Mouse (Mus musculus) brown adipose tissue, adult 24 weeks (tissue): ENCODE results near the gene Mcmbp. TPM values are rescaled to one million over a fixed set of nuclear protein-coding genes. Genes with fewer than 3 reads are reported as not detected.
A peak's percentile ranks its signal among the peaks of the same experiment; 100 is the strongest.

ENCODE experiments used
- H3K27ac ChIP-seq: fragments of 200-500 bp; replicated peaks from 2 replicates; pipeline ENCODE4 v1.5.1; 2012; ENCODE audit warnings: low read depth, mild to moderate bottlenecking, low read length
- H3K4me1 ChIP-seq: fragments of 200-500 bp; 2 replicates; pipeline ENCODE4 v1.6.1; 2012; ENCODE audit warnings: low read length, mixed read lengths; ENCODE audit not compliant: control insufficient read depth, insufficient read depth, insufficient read length
- H3K4me3 ChIP-seq: fragments of 200-500 bp; 2 replicates; pipeline ENCODE4 v1.5.1; 2012; ENCODE audit warnings: low read depth, mild to moderate bottlenecking, low read length, moderate library complexity; ENCODE audit not compliant: insufficient read depth
- polyA plus RNA-seq: library from polyadenylated mRNA; stranded (reverse); fragments of >200 nt; gene quantifications from 2 replicates; pipeline ENCODE4 v1.2.4, GENCODE M21; 2012; ENCODE audit not compliant: missing spikeins, insufficient read depth, insufficient read length

Mcmbp gene
- 13.8 and 17.6 TPM in 2 replicates for polyA plus RNA-seq

- Histone ChIP-seq H3K4me1 (0 out of 2 replicates have a peak, but pooled peaks cover 11% of the 10 kb centered on the region), H3K27ac (peak within 1 kb of the TSS; percentile 58), H3K4me3 (peak within 1 kb of the TSS; percentile 94)
These were observed at the start of gene Mcmbp for GRCm38 (mm10) chr7:128740334-128740733. Gene Mcmbp (minus strand): TSS chr7:128740495.

- no peak overlapping the region for H3K27ac ChIP-seq
- H3K4me3 ChIP-seq = no peak overlapping the region
- H3K4me1 ChIP-seq = no peaks in the 10 kb centered on the region
These were observed 49.8 kb upstream of the Mcmbp start for GRCm38 (mm10) chr7:128790045-128790444.

- Histone ChIP-seq H3K27ac (no peak overlapping the region), H3K4me1 (no peaks in the 10 kb centered on the region), H3K4me3 (no peak overlapping the region)
These were observed 41.6 kb upstream of the Mcmbp start for GRCm38 (mm10) chr7:128781846-128782245.

- H3K27ac ChIP-seq = no peak overlapping the region
- H3K4me3 ChIP-seq = no peak overlapping the region
- no peaks in the 10 kb centered on the region for H3K4me1 ChIP-seq
These were observed 39.0 kb upstream of the Mcmbp start for GRCm38 (mm10) chr7:128779305-128779704.

- no peak overlapping the region for H3K27ac ChIP-seq
- no peaks in the 10 kb centered on the region for H3K4me1 ChIP-seq
- H3K4me3 ChIP-seq = no peak overlapping the region
These were observed 36.9 kb upstream of the Mcmbp start for GRCm38 (mm10) chr7:128777201-128777600.

- Histone ChIP-seq H3K4me3 (no peak overlapping the region), H3K4me1 (no peaks in the 10 kb centered on the region), H3K27ac (no peak overlapping the region)
These were observed 26.4 kb upstream of the Mcmbp start for GRCm38 (mm10) chr7:128766696-128767095.

- no peak overlapping the region for H3K4me3 ChIP-seq
- no peak overlapping the region for H3K27ac ChIP-seq
- H3K4me1 ChIP-seq = no peaks in the 10 kb centered on the region
These were observed 18.7 kb upstream of the Mcmbp start for GRCm38 (mm10) chr7:128758948-128759347.

GRCm38 (mm10) chr7:128755396-128755795 lies 15.1 kb upstream of the Mcmbp start:
- H3K4me1 ChIP-seq = no peaks in the 10 kb centered on the region
- H3K27ac ChIP-seq = no peak overlapping the region
- no peak overlapping the region for H3K4me3 ChIP-seq

GRCm38 (mm10) chr7:128752012-128752411 lies 11.7 kb upstream of the Mcmbp start:
- Histone ChIP-seq H3K27ac (no peak overlapping the region), H3K4me1 (no peaks in the 10 kb centered on the region), H3K4me3 (no peak overlapping the region)

- no peak overlapping the region for H3K4me3 ChIP-seq
- no peak overlapping the region for H3K27ac ChIP-seq
- peaks cover 4% of the 10 kb centered on the region; the same call in 1 of the 2 replicates for H3K4me1 ChIP-seq
These were observed 10.0 kb upstream of the Mcmbp start for GRCm38 (mm10) chr7:128750296-128750695.

- Histone ChIP-seq H3K4me1 (peaks cover 4% of the 10 kb centered on the region; the same call in 1 of the 2 replicates), H3K27ac (no peak overlapping the region), H3K4me3 (no peak overlapping the region)
These were observed 8.5 kb upstream of the Mcmbp start for GRCm38 (mm10) chr7:128748758-128749157.

- Histone ChIP-seq H3K4me1 (peaks cover 4% of the 10 kb centered on the region; the same call in 1 of the 2 replicates), H3K27ac (no peak overlapping the region), H3K4me3 (peak overlapping the region; percentile 64; the same call in 1 of the 2 replicates)
These were observed 5.9 kb upstream of the Mcmbp start for GRCm38 (mm10) chr7:128746151-128746550.

GRCm38 (mm10) chr7:128744684-128745485 lies 4.6 kb upstream of the Mcmbp start, which contains the start of gene Sec23ip:
Gene Sec23ip (plus strand): TSS chr7:128744943.
- peaks cover 4% of the 10 kb centered on the region; the same call in 1 of the 2 replicates for H3K4me1 ChIP-seq
- H3K27ac ChIP-seq = peak within 1 kb of the TSS; percentile 32
- H3K4me3 ChIP-seq = peak within 1 kb of the TSS; percentile 64

- Histone ChIP-seq H3K27ac (no peak overlapping the region), H3K4me1 (peaks cover 7% of the 10 kb centered on the region; the same call in 1 of the 2 replicates), H3K4me3 (no peak overlapping the region)
These were observed 3.6 kb upstream of the Mcmbp start for GRCm38 (mm10) chr7:128743898-128744297.

GRCm38 (mm10) chr7:128739462-128740277 lies 625 bp downstream of the Mcmbp start:
- peak overlapping the region; percentile 58 for H3K27ac ChIP-seq
- H3K4me1 ChIP-seq = peaks cover 11% of the 10 kb centered on the region; the same call in 1 of the 2 replicates
- peak overlapping the region; percentile 94 for H3K4me3 ChIP-seq
